Mouse (Mus musculus): Measurements from ENCODE around the gene Rrn3.
"Not testable (repeated sequence)": the region's sequence is repeated elsewhere in the genome, so short reads cannot be mapped to it uniquely, and the experiment has no call there.

DNA sequence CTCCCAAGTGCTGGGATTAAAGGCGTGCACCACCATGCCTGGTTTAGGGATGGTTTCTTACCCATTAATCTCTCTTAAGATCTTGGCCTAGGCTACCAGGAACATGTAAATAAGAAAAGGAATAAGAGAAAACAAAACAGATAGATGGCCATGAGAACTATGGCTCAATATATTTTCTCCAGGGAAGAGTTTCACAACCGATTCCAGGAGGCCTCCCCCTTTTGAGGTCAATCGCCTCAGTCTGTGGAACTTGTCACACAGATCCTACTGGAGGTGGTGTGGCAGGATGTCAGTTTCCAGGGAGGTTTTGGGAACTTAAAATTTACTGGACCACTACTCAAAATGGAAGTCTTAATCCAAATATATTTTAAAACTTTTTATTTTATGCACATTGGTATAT lies 5.9 kb upstream of the Rrn3 start:
- TF ChIP-seq MAFK (IDR thresholded peaks at IDR 0.05; ENCODE audit: insufficient read depth, low read depth, low read length); CHD2 (IDR thresholded peaks at IDR 0.05; ENCODE audit: low read depth, low read length); HCFC1 (IDR thresholded peaks at IDR 0.05; ENCODE audit: borderline replicate concordance, insufficient read depth, low read length); ZNF384 (IDR thresholded peaks at IDR 0.05; ENCODE audit: low read depth, low read length): not testable (repeated sequence)
